ENCODE assay signal across 32 mouse cellular contexts in genomic region chr2:155686572-155686971, GRCm38 (mm10). TPM values are rescaled to one million over a fixed set of nuclear protein-coding genes. Genes with fewer than 3 reads are reported as not detected.
A peak's percentile ranks its signal among the peaks of the same experiment; 100 is the strongest.
DNase-seq lines count a peak whose midpoint lies in the region; ATAC-seq and TF ChIP-seq lines count a peak whose summit lies in the region.
"Had no signal": no experiment of that assay in that cellular context is flagged by ENCODE, and none has a peak within 500 bp of the region (broad histone marks: within the 10 kb centered on the region; RNA-seq: fewer than 3 reads in every experiment).

No protein-coding gene starts in this region.

- no peak overlapping the region for H3K27ac ChIP-seq in testis, adult 2 months (ENCODE audit: control insufficient read depth, insufficient read depth, low read depth, low read length)
- H3K27ac ChIP-seq in midbrain, embryonic 15.5 days = no peak overlapping the region
- H3K27ac ChIP-seq: embryonic facial prominence, embryonic 13.5 days; forebrain, embryonic 10.5 days; forebrain, embryonic 15.5 days; hindbrain, embryonic 14.5 days; intestine, embryonic 15.5 days; layer of hippocampus, adult 2 months; left cerebral cortex, adult 2 months; limb, embryonic 12.5 days; liver, embryonic 15.5 days; neural tube, embryonic 13.5 days had no signal

- peaks cover 2% of the 10 kb centered on the region for H3K4me1 ChIP-seq in testis, adult 2 months (ENCODE audit: control insufficient read depth, insufficient read depth, low read length)
- H3K4me1 ChIP-seq in midbrain, embryonic 15.5 days = peaks cover 24% of the 10 kb centered on the region

- no peaks in the 10 kb centered on the region for H3K27me3 ChIP-seq in testis, adult 2 months (ENCODE audit: control insufficient read depth, insufficient read depth, low read length)
- H3K27me3 ChIP-seq in midbrain, embryonic 15.5 days (replicated peaks) = no peaks in the 10 kb centered on the region
- H3K27me3 ChIP-seq: embryonic facial prominence, embryonic 13.5 days; forebrain, embryonic 15.5 days; heart, embryonic 12.5 days; intestine, embryonic 15.5 days; limb, embryonic 12.5 days; liver, embryonic 15.5 days; neural tube, embryonic 13.5 days had no signal

- no peak overlapping the region for H3K4me2 ChIP-seq in midbrain, embryonic 15.5 days
- H3K4me2 ChIP-seq: embryonic facial prominence, embryonic 13.5 days; forebrain, embryonic 15.5 days; heart, embryonic 12.5 days; hindbrain, embryonic 14.5 days; intestine, embryonic 15.5 days; limb, embryonic 12.5 days; liver, embryonic 15.5 days; lung, embryonic 14.5 days; neural tube, embryonic 13.5 days had no signal

- 86% methylated on average over 5 of the region's 5 CpGs for WGBS in midbrain, embryonic 15.5 days

- TF ChIP-seq POLR2A in testis, adult 2 months (IDR thresholded peaks at IDR 0.05; ENCODE audit: control insufficient read depth, low read depth, low read length) = no peak

- no peaks in the 10 kb centered on the region for H3K9me3 ChIP-seq in midbrain, embryonic 15.5 days
- H3K9me3 ChIP-seq: embryonic facial prominence, embryonic 13.5 days; forebrain, embryonic 10.5 days; forebrain, embryonic 15.5 days; G1E; heart, embryonic 12.5 days; intestine, embryonic 15.5 days; limb, embryonic 12.5 days; liver, embryonic 15.5 days; neural tube, embryonic 13.5 days had no signal

- no peak for TF ChIP-seq CTCF in testis, adult 2 months (IDR thresholded peaks at IDR 0.05; ENCODE audit: control insufficient read depth, insufficient read depth, insufficient replicate concordance, low read depth, low read length)

- H3K4me3 ChIP-seq in testis, adult 2 months (ENCODE audit: control insufficient read depth, low read depth, low read length) = peak overlapping the region; percentile 13; the same call in 1 of the 2 replicates
- no peak overlapping the region for H3K4me3 ChIP-seq in midbrain, embryonic 15.5 days
- H3K4me3 ChIP-seq: embryonic facial prominence, embryonic 13.5 days; forebrain, embryonic 10.5 days; forebrain, embryonic 15.5 days; heart, embryonic 12.5 days; intestine, embryonic 15.5 days; layer of hippocampus, adult 2 months; left cerebral cortex, adult 2 months; limb, embryonic 12.5 days; liver, embryonic 15.5 days; neural tube, embryonic 13.5 days had no signal

- no peak for DNase-seq in testis, postnatal 10 days (ENCODE audit: low spot score)
- DNase-seq in urinary bladder, postnatal 14 days (ENCODE audit: low spot score) = no peak
- DNase-seq: adrenal gland, postnatal 14 days; B cell, adult 2 months; cerebellum, adult 11 months; cerebellum, adult 9-11 months; gastrocnemius, postnatal 14 days; heart, postnatal 10 days; kidney, adult 2 months; kidney, postnatal 36 days; lung, embryonic 14.5 days; lung, postnatal 14 days had no signal

- ATAC-seq in CD4-positive, CD25-positive, alpha-beta regulatory T cell, adult 4 months = peak; percentile 46
- peak; percentile 55 for ATAC-seq in inflammation-experienced regulatory T-cells, adult 6 months
- ATAC-seq in midbrain, embryonic 15.5 days (replicated peaks) = no peak
- ATAC-seq in frontal cortex, adult (ENCODE audit: low TSS enrichment) = no peak
- ATAC-seq: forebrain, embryonic 15.5 days; intestine, embryonic 15.5 days had no signal

- no peak overlapping the region for H3K9ac ChIP-seq in midbrain, embryonic 15.5 days
- H3K9ac ChIP-seq: embryonic facial prominence, embryonic 13.5 days; forebrain, embryonic 15.5 days; heart, embryonic 12.5 days; hindbrain, embryonic 14.5 days; intestine, embryonic 15.5 days; limb, embryonic 12.5 days; liver, embryonic 15.5 days; lung, embryonic 14.5 days; neural tube, embryonic 13.5 days had no signal

- no peaks in the 10 kb centered on the region for H3K36me3 ChIP-seq in testis, adult 2 months (ENCODE audit: control insufficient read depth, insufficient read depth, low read length)
- no peaks in the 10 kb centered on the region for H3K36me3 ChIP-seq in midbrain, embryonic 15.5 days (replicated peaks)
- H3K36me3 ChIP-seq: intestine, embryonic 15.5 days had no signal

RNA-seq across cellular contexts. Expression of gene Trpc4ap, which starts 5.6 kb away (rescaled TPM):
- polyA plus RNA-seq in testis, adult 2 months (2012; rRNA removed) = 82.2 and 91.7 TPM in 2 replicates
- 10 to 100 TPM; 35.3 to 44.4 TPM for polyA plus RNA-seq in CD4-positive, CD25-positive, alpha-beta regulatory T cell, adult 4 months (2017; shearing (Covaris generic))
- 10 to 100 TPM; 38.5 to 56.7 (median 43.8) TPM for polyA plus RNA-seq in inflammation-experienced regulatory T-cells, adult 6 months (2017; shearing (Covaris generic))
- 165 and 166 TPM in 2 replicates for polyA plus RNA-seq in midbrain, embryonic 15.5 days (2015; fragmentation: Nextera tagmentation; extraction: Ambion mirVana)

RNA-seq across cellular contexts. Expression of gene Edem2, which starts 42.7 kb away (rescaled TPM):
- polyA plus RNA-seq in testis, adult 2 months (2012; rRNA removed) = 28.4 and 29.4 TPM in 2 replicates
- polyA plus RNA-seq in CD4-positive, CD25-positive, alpha-beta regulatory T cell, adult 4 months (2017; shearing (Covaris generic)) = 10 to 100 TPM; 44.7 to 59.3 TPM
- polyA plus RNA-seq in inflammation-experienced regulatory T-cells, adult 6 months (2017; shearing (Covaris generic)) = 10 to 100 TPM; 38.5 to 41.2 (median 39.8) TPM
- 51.0 and 52.7 TPM in 2 replicates for polyA plus RNA-seq in midbrain, embryonic 15.5 days (2015; fragmentation: Nextera tagmentation; extraction: Ambion mirVana)

RNA-seq across cellular contexts. Expression of gene Gm17581, which starts 49.1 kb away (rescaled TPM):
- not detected in 2 replicates for polyA plus RNA-seq in testis, adult 2 months (2012; rRNA removed)
- not detected for polyA plus RNA-seq in CD4-positive, CD25-positive, alpha-beta regulatory T cell, adult 4 months (2017; shearing (Covaris generic))
- polyA plus RNA-seq in inflammation-experienced regulatory T-cells, adult 6 months (2017; shearing (Covaris generic)) = not detected
- polyA plus RNA-seq in midbrain, embryonic 15.5 days (2015; fragmentation: Nextera tagmentation; extraction: Ambion mirVana) = not detected in 2 replicates
- polyA plus RNA-seq: embryonic facial prominence, embryonic 13.5 days; forebrain, embryonic 10.5 days; forebrain, embryonic 15.5 days; G1E; heart, embryonic 12.5 days; hindbrain, embryonic 14.5 days; intestine, embryonic 15.5 days; kidney, adult 2 months; kidney, embryonic 16.5 days; limb, embryonic 12.5 days; liver, adult 2 months; liver, embryonic 15.5 days; lung, embryonic 14.5 days; midbrain, postnatal 0 days; neural tube, embryonic 13.5 days had no signal

Comparison
In these comparisons a context has a peak if more than half of its experiments do, and no peak if none do; other contexts are left out.
1. ATAC-seq: peak in CD4-positive, CD25-positive, alpha-beta regulatory T cell, adult 4 months (single experiment) and inflammation-experienced regulatory T-cells, adult 6 months (single experiment); none in midbrain, embryonic 15.5 days (single experiment) and frontal cortex, adult (single experiment).